Mouse (Mus musculus) stomach, postnatal 0 days (tissue): ENCODE measurements around the gene Hspb11. TPM values are rescaled to one million over a fixed set of nuclear protein-coding genes. Genes with fewer than 3 reads are reported as not detected.

Source experiments
- ATAC-seq: fragments of 200-750 bp; cut with Nextera tagmentation; 2 replicates; pipeline ENCODE4 v1.8.0; 2017; ENCODE audit not compliant: low FRiP score, low TSS enrichment
- DNase-seq: peaks from one replicate; pipeline ENCODE4 v3.0.0-alpha.2; 2016; ENCODE audit warnings: low spot score
- H3K27ac ChIP-seq: fragments of 300-500 bp; sonication (generic); replicated peaks from 2 replicates; pipeline ENCODE4 v1.5.1; 2014; ENCODE audit warnings: mild to moderate bottlenecking, control low read depth
- H3K27me3 ChIP-seq: fragments of 300-500 bp; sonication (generic); 2 replicates; pipeline ENCODE4 v1.6.1; 2014; ENCODE audit warnings: low read length; ENCODE audit not compliant: control insufficient read depth, insufficient read depth
- H3K36me3 ChIP-seq: fragments of 300-500 bp; sonication (generic); 2 replicates; pipeline ENCODE4 v1.6.1; 2014; ENCODE audit warnings: low read length, mixed read lengths; ENCODE audit not compliant: control insufficient read depth, insufficient read depth
- H3K4me1 ChIP-seq: fragments of 300-500 bp; sonication (generic); replicated peaks from 2 replicates; pipeline ENCODE4 v1.6.1; 2014; ENCODE audit warnings: antibody characterized with exemption; ENCODE audit not compliant: control insufficient read depth, insufficient read depth
- H3K4me2 ChIP-seq: fragments of 300-500 bp; sonication (generic); replicated peaks from 2 replicates; pipeline ENCODE4 v1.6.1; 2014; ENCODE audit warnings: low read depth, mild to moderate bottlenecking, control low read depth, moderate library complexity
- H3K4me3 ChIP-seq: fragments of 300-500 bp; sonication (generic); 2 replicates; pipeline ENCODE4 v1.5.1; 2014; ENCODE audit warnings: low read depth, low read length, control low read depth
- H3K9ac ChIP-seq: fragments of 300-500 bp; sonication (generic); 2 replicates; pipeline ENCODE4 v1.6.1; 2014; ENCODE audit warnings: mild to moderate bottlenecking, low read length, control low read depth, mixed read lengths
- H3K9me3 ChIP-seq: fragments of 300-500 bp; sonication (generic); 2 replicates; pipeline ENCODE4 v1.6.1; 2016; ENCODE audit warnings: low read length; ENCODE audit not compliant: control insufficient read depth
- CTCF ChIP-seq: IDR thresholded peaks from 2 replicates; pipeline ENCODE4 v1.5.1; 2016; ENCODE audit warnings: antibody characterized with exemption, low read depth, mild to moderate bottlenecking, moderate library complexity
- EP300 ChIP-seq: optimal IDR thresholded peaks from 2 replicates; pipeline ENCODE3; 2016; ENCODE audit warnings: antibody characterized with exemption
- WGBS: fragments of 180-500 bp; shearing (Covaris S2); extraction: QIAGEN DNeasy Blood & Tissue Kit; methylation state at CpG from one replicate; pipeline ENCODE4 v1.1.7; 2014; 5-methylcytosine and 5-hydroxymethylcytosine counted together
- polyA plus RNA-seq: library from polyadenylated mRNA; unstranded; fragments of >200 nt; fragmentation: Nextera tagmentation; extraction: Ambion mirVana; gene quantifications from 2 replicates; pipeline ENCODE4 v1.2.1, GENCODE M21; 2015

The Hspb11 gene
- polyA plus RNA-seq, result 32.7 and 33.0 TPM in 2 replicates

GRCm38 (mm10) chr4:107253125-107254091 lies at the start of gene Hspb11, which contains the start of gene Lrrc42:
Hspb11 (plus strand) TSS chr4:107253593.
Lrrc42 (minus strand) TSS chr4:107253532.
- Histone ChIP-seq H3K27me3 (no peaks in the 10 kb centered on the region), H3K27ac (peak within 1 kb of the TSS; percentile 79), H3K36me3 (no peaks in the 10 kb centered on the region), H3K9ac (peak within 1 kb of the TSS; percentile 81), H3K4me2 (peak within 1 kb of the TSS; percentile 73), H3K4me3 (peak within 1 kb of the TSS; percentile 68), H3K4me1 (0 out of 2 replicates have a peak, but pooled peaks cover 2% of the 10 kb centered on the region), H3K9me3 (no peaks in the 10 kb centered on the region)
- 1% methylated on average over 81 of the region's 101 CpGs for WGBS
- DNase-seq, result peak; percentile 99
- TF ChIP-seq EP300 (no peak), CTCF (peak; percentile 62)
- ATAC-seq, result peak; percentile 98

GRCm38 (mm10) chr4:107207016-107207415 lies 46.4 kb upstream of the Hspb11 start:
- DNase-seq, result no peak
- WGBS, result 93% methylated on average over 2 of the region's 2 CpGs
- no peak for ATAC-seq
- Histone ChIP-seq H3K4me3 (no peak overlapping the region), H3K36me3 (peaks cover 13% of the 10 kb centered on the region; the same call in 1 of the 2 replicates), H3K27ac (no peak overlapping the region), H3K4me1 (no peaks in the 10 kb centered on the region), H3K27me3 (no peaks in the 10 kb centered on the region), H3K9ac (no peak overlapping the region), H3K4me2 (no peak overlapping the region), H3K9me3 (no peaks in the 10 kb centered on the region)
- TF ChIP-seq EP300 (no peak), CTCF (no peak)

GRCm38 (mm10) chr4:107208880-107209279 lies 44.5 kb upstream of the Hspb11 start, which contains the start of gene Ldlrad1:
Ldlrad1 (plus strand) TSS chr4:107209180.
- no peak for ATAC-seq

GRCm38 (mm10) chr4:107210483-107211097 lies 42.8 kb upstream of the Hspb11 start:
- peak overlapping the region; percentile 65 for H3K27ac ChIP-seq
- no peaks in the 10 kb centered on the region for H3K27me3 ChIP-seq
- no peak for TF ChIP-seq CTCF
- no peak for TF ChIP-seq EP300
- no peaks in the 10 kb centered on the region for H3K4me1 ChIP-seq
- DNase-seq (peak; percentile 77), ATAC-seq (peak; percentile 91)
- H3K4me3 ChIP-seq, result no peak overlapping the region
- H3K36me3 ChIP-seq, result 0 out of 2 replicates have a peak, but pooled peaks cover 5% of the 10 kb centered on the region
- H3K4me2 ChIP-seq, result no peak overlapping the region
- H3K9me3 ChIP-seq, result no peaks in the 10 kb centered on the region
- 43% methylated on average over 5 of the region's 5 CpGs for WGBS
- no peak overlapping the region for H3K9ac ChIP-seq

More at GRCm38 (mm10) chr4:107208880-107209279, 44.5 kb upstream of the Hspb11 start, which contains the start of gene Ldlrad1:
- no peaks in the 10 kb centered on the region for H3K9me3 ChIP-seq
- H3K9ac ChIP-seq, result no peak within 1 kb of the TSS
- 0 out of 2 replicates have a peak, but pooled peaks cover 9% of the 10 kb centered on the region for H3K36me3 ChIP-seq
- TF ChIP-seq EP300 (no peak), CTCF (no peak)
- no peak within 1 kb of the TSS for H3K4me2 ChIP-seq
- H3K4me1 ChIP-seq, result no peaks in the 10 kb centered on the region
- no peaks in the 10 kb centered on the region for H3K27me3 ChIP-seq
- no peak within 1 kb of the TSS for H3K27ac ChIP-seq
- no peak for DNase-seq
- no peak within 1 kb of the TSS for H3K4me3 ChIP-seq
- WGBS, result 79% methylated on average over 3 of the region's 3 CpGs

GRCm38 (mm10) chr4:107211465-107211864 lies 41.9 kb upstream of the Hspb11 start:
- Histone ChIP-seq H3K36me3 (0 out of 2 replicates have a peak, but pooled peaks cover 3% of the 10 kb centered on the region), H3K4me2 (no peak overlapping the region), H3K27me3 (no peaks in the 10 kb centered on the region), H3K27ac (no peak overlapping the region), H3K9ac (no peak overlapping the region), H3K4me3 (no peak overlapping the region), H3K9me3 (no peaks in the 10 kb centered on the region), H3K4me1 (no peaks in the 10 kb centered on the region)
- TF ChIP-seq EP300 (no peak), CTCF (no peak)
- ATAC-seq (no peak), DNase-seq (no peak)
- 66% methylated on average over 4 of the region's 4 CpGs for WGBS
